Mouse (Mus musculus): ENCODE measurements around the gene Coro1a.
"Not testable (repeated sequence)": the region's sequence is repeated elsewhere in the genome, so short reads cannot be mapped to it uniquely, and the experiment has no call there.

The Coro1a gene

GRCm38 (mm10) chr7:126689021-126689420 lies 18.6 kb downstream of the Coro1a start:
- DNase-seq (ENCODE audit: low read depth, low spot score), result no peak

GRCm38 (mm10) chr7:126688156-126688555 lies 19.4 kb downstream of the Coro1a start:
- DNase-seq (ENCODE audit: low read depth, low spot score), result not testable (repeated sequence)

- no peak for DNase-seq (ENCODE audit: low read depth, low spot score)
These were observed 26.4 kb downstream of the Coro1a start for GRCm38 (mm10) chr7:126681221-126681620.

- DNase-seq (ENCODE audit: low read depth, low spot score), result no peak
These were observed 27.9 kb downstream of the Coro1a start for GRCm38 (mm10) chr7:126679683-126680082.

GRCm38 (mm10) chr7:126678545-126679341 lies 28.8 kb downstream of the Coro1a start:
- DNase-seq (ENCODE audit: low read depth, low spot score), result no peak

- DNase-seq (ENCODE audit: low read depth, low spot score), result no peak
These were observed 30.9 kb downstream of the Coro1a start for GRCm38 (mm10) chr7:126676631-126677220.

- DNase-seq (ENCODE audit: low read depth, low spot score), result peak; percentile 79
These were observed 31.4 kb downstream of the Coro1a start, which contains the start of gene Sult1a1 for GRCm38 (mm10) chr7:126676207-126676606. Gene Sult1a1 (minus strand): TSS chr7:126676432.

- DNase-seq (ENCODE audit: low read depth, low spot score), result no peak
These were observed 32.5 kb downstream of the Coro1a start for GRCm38 (mm10) chr7:126675104-126675503.

- DNase-seq (ENCODE audit: low read depth, low spot score), result no peak
These were observed 35.5 kb downstream of the Coro1a start for GRCm38 (mm10) chr7:126672111-126672510.

GRCm38 (mm10) chr7:126670152-126670551 lies 37.4 kb downstream of the Coro1a start:
- no peak for DNase-seq (ENCODE audit: low read depth, low spot score)

- no peak for DNase-seq (ENCODE audit: low read depth, low spot score)
These were observed 39.1 kb downstream of the Coro1a start for GRCm38 (mm10) chr7:126668452-126668851.

GRCm38 (mm10) chr7:126667495-126668090 lies 40.0 kb downstream of the Coro1a start:
- DNase-seq (ENCODE audit: low read depth, low spot score), result no peak

- DNase-seq (ENCODE audit: low read depth, low spot score), result no peak
These were observed 42.3 kb downstream of the Coro1a start for GRCm38 (mm10) chr7:126665269-126665668.

- no peak for DNase-seq (ENCODE audit: low read depth, low spot score)
These were observed 43.9 kb downstream of the Coro1a start for GRCm38 (mm10) chr7:126663646-126664045.

GRCm38 (mm10) chr7:126659771-126660170 lies 47.8 kb downstream of the Coro1a start:
- no peak for DNase-seq (ENCODE audit: low read depth, low spot score)

- no peak for DNase-seq (ENCODE audit: low read depth, low spot score)
These were observed 50.1 kb downstream of the Coro1a start for GRCm38 (mm10) chr7:126657522-126657921.

GRCm38 (mm10) chr7:126655695-126656094 lies 51.9 kb downstream of the Coro1a start:
- DNase-seq (ENCODE audit: low read depth, low spot score), result no peak

GRCm38 (mm10) chr7:126653991-126654390 lies 53.6 kb downstream of the Coro1a start:
- DNase-seq (ENCODE audit: low read depth, low spot score), result no peak

- DNase-seq (ENCODE audit: low read depth, low spot score), result no peak
These were observed 56.7 kb downstream of the Coro1a start for GRCm38 (mm10) chr7:126650852-126651251.
